Mouse (Mus musculus) limb, embryonic 14.5 days (tissue): ENCODE data around the gene Arhgap35. TPM values are rescaled to one million over a fixed set of nuclear protein-coding genes. Genes with fewer than 3 reads are reported as not detected.

ENCODE experiments used
- ATAC-seq: fragments of 200-750 bp; cut with Nextera tagmentation; 2 replicates; pipeline ENCODE4 v1.8.0; 2017; ENCODE audit warnings: low read depth, moderate number of reproducible peaks, moderate TSS enrichment; ENCODE audit not compliant: low FRiP score
- DNase-seq: peaks from one replicate; pipeline ENCODE4 v3.0.0-alpha.2; 2015; ENCODE audit warnings: low spot score
- H3K27ac ChIP-seq: fragments of 300-500 bp; sonication (generic); replicated peaks from 2 replicates; pipeline ENCODE4 v1.5.1; 2014; ENCODE audit warnings: low read depth, mild to moderate bottlenecking, low read length, moderate library complexity, mixed read lengths
- H3K27me3 ChIP-seq: fragments of 300-500 bp; sonication (generic); 2 replicates; pipeline ENCODE4 v1.6.1; 2014; ENCODE audit warnings: low read length, mixed read lengths; ENCODE audit not compliant: control insufficient read depth, insufficient read depth
- H3K36me3 ChIP-seq: fragments of 300-500 bp; sonication (generic); 2 replicates; pipeline ENCODE4 v1.6.1; 2014; ENCODE audit warnings: mild to moderate bottlenecking, low read length, moderate library complexity, mixed read lengths; ENCODE audit not compliant: control insufficient read depth, insufficient read depth
- H3K4me1 ChIP-seq: fragments of 300-500 bp; sonication (generic); 2 replicates; pipeline ENCODE4 v1.6.1; 2014; ENCODE audit warnings: antibody characterized with exemption, low read length, mixed read lengths; ENCODE audit not compliant: control insufficient read depth, insufficient read depth
- H3K4me2 ChIP-seq: fragments of 300-500 bp; sonication (generic); replicated peaks from 2 replicates; pipeline ENCODE4 v1.6.1; 2014; ENCODE audit warnings: low read depth, mild to moderate bottlenecking, low read length, moderate library complexity; ENCODE audit not compliant: severe bottlenecking
- H3K4me3 ChIP-seq: fragments of 300-500 bp; sonication (generic); replicated peaks from 2 replicates; pipeline ENCODE4 v1.5.1; 2014; ENCODE audit warnings: low read length
- H3K9ac ChIP-seq: fragments of 300-500 bp; sonication (generic); 2 replicates; pipeline ENCODE4 v1.6.1; 2014; ENCODE audit warnings: mild to moderate bottlenecking, low read depth, low read length, moderate library complexity; ENCODE audit not compliant: severe bottlenecking
- H3K9me3 ChIP-seq: fragments of 300-500 bp; sonication (generic); 2 replicates; pipeline ENCODE4 v1.6.1; 2016; ENCODE audit warnings: low read length; ENCODE audit not compliant: control insufficient read depth
- POLR2A ChIP-seq: fragments of 200-500 bp; IDR thresholded peaks from 2 replicates; pipeline ENCODE4 v1.8.0; 2012; ENCODE audit warnings: inconsistent platforms, mild to moderate bottlenecking, moderate library complexity, borderline replicate concordance; ENCODE audit not compliant: insufficient read depth, insufficient read length; ENCODE audit errors: extremely low read depth
- WGBS: fragments of 180-500 bp; shearing (Covaris S2); extraction: QIAGEN DNeasy Blood & Tissue Kit; methylation state at CpG from one replicate; pipeline ENCODE4 v1.1.7; 2014; 5-methylcytosine and 5-hydroxymethylcytosine counted together
- polyA plus RNA-seq, 2 experiments: library from polyadenylated mRNA; depleted of rRNA in 1 of 2; stranded (reverse) in 1 of 2; unstranded in 1 of 2; fragments of >200 nt; fragmentation: Nextera tagmentation in 1 of 2; extraction: Ambion mirVana in 1 of 2; gene quantifications; 2 replicates each; pipeline versions ENCODE4 v1.2.1 to v1.2.3; 2012 to 2014

Arhgap35 gene
- polyA plus RNA-seq, 2 experiments = 23.0 to 24.7 TPM

- no peaks in the 10 kb centered on the region for H3K36me3 ChIP-seq
- H3K27me3 ChIP-seq = no peaks in the 10 kb centered on the region
- no peaks in the 10 kb centered on the region for H3K9me3 ChIP-seq
- no peak for DNase-seq
- 81% methylated on average over 1 of the region's 1 CpGs for WGBS
- no peaks in the 10 kb centered on the region for H3K4me1 ChIP-seq
- H3K4me2 ChIP-seq = no peak overlapping the region
- no peak overlapping the region for H3K9ac ChIP-seq
- H3K27ac ChIP-seq = no peak overlapping the region
- TF ChIP-seq POLR2A = no peak
- H3K4me3 ChIP-seq = no peak overlapping the region
- ATAC-seq = no peak
These were observed 44.1 kb downstream of the Arhgap35 start for GRCm38 (mm10) chr7:16570737-16571136.

- Histone ChIP-seq H3K4me1 (no peaks in the 10 kb centered on the region; the same call in 1 of the 2 replicates), H3K4me2 (no peak overlapping the region), H3K4me3 (no peak overlapping the region), H3K9me3 (no peaks in the 10 kb centered on the region), H3K27ac (no peak overlapping the region), H3K36me3 (peaks cover 50% of the 10 kb centered on the region), H3K27me3 (no peaks in the 10 kb centered on the region), H3K9ac (no peak overlapping the region)
- no peak for DNase-seq
- no peak for TF ChIP-seq POLR2A
- ATAC-seq = no peak
- 87% methylated on average over 8 of the region's 8 CpGs for WGBS
These were observed 50.3 kb downstream of the Arhgap35 start for GRCm38 (mm10) chr7:16564491-16564890.

- no peak for DNase-seq
- no peak for ATAC-seq
- Histone ChIP-seq H3K27ac (no peak overlapping the region), H3K4me3 (no peak overlapping the region), H3K27me3 (no peaks in the 10 kb centered on the region), H3K4me2 (no peak overlapping the region), H3K36me3 (peaks cover 37% of the 10 kb centered on the region), H3K9ac (no peak overlapping the region), H3K9me3 (no peaks in the 10 kb centered on the region), H3K4me1 (peaks cover 18% of the 10 kb centered on the region)
- no peak for TF ChIP-seq POLR2A
- 49% methylated on average over 9 of the region's 9 CpGs for WGBS
These were observed 56.8 kb downstream of the Arhgap35 start for GRCm38 (mm10) chr7:16557783-16558538.

- Histone ChIP-seq H3K4me3 (no peak overlapping the region), H3K27ac (no peak overlapping the region), H3K4me2 (no peak overlapping the region), H3K36me3 (peaks cover 30% of the 10 kb centered on the region), H3K9me3 (no peaks in the 10 kb centered on the region), H3K4me1 (peaks cover 18% of the 10 kb centered on the region), H3K9ac (no peak overlapping the region), H3K27me3 (no peaks in the 10 kb centered on the region)
- no peak; the same call in 1 of the 2 replicates for ATAC-seq
- WGBS = 41% methylated on average over 4 of the region's 4 CpGs
- no peak for TF ChIP-seq POLR2A
- no peak for DNase-seq
These were observed 57.5 kb downstream of the Arhgap35 start for GRCm38 (mm10) chr7:16557251-16557650.

- Histone ChIP-seq H3K4me3 (no peak overlapping the region), H3K27ac (no peak overlapping the region), H3K36me3 (peaks cover 15% of the 10 kb centered on the region), H3K9ac (no peak overlapping the region), H3K4me2 (no peak overlapping the region), H3K4me1 (peaks cover 18% of the 10 kb centered on the region), H3K27me3 (no peaks in the 10 kb centered on the region), H3K9me3 (no peaks in the 10 kb centered on the region)
- no peak for DNase-seq
- WGBS = 88% methylated on average over 3 of the region's 3 CpGs
- TF ChIP-seq POLR2A = no peak
- ATAC-seq = no peak
These were observed 60.6 kb downstream of the Arhgap35 start for GRCm38 (mm10) chr7:16554215-16554614.
